12 mouse cellular contexts compared by ENCODE assay signal in genomic region chr19:15668624-15669016, GRCm38 (mm10).
DNase-seq lines count a peak whose midpoint lies in the region; ATAC-seq lines count a peak whose summit lies in the region.
"Had no signal": no experiment of that assay in that cellular context is flagged by ENCODE, and none has a peak within 500 bp of the region (broad histone marks: within the 10 kb centered on the region; RNA-seq: fewer than 3 reads in every experiment).

No protein-coding gene starts in this region.

- no peaks in the 10 kb centered on the region for H3K9me3 ChIP-seq in kidney, embryonic 14.5 days (ENCODE audit: control insufficient read depth, low read length)
- H3K9me3 ChIP-seq in embryonic facial prominence, embryonic 10.5 days: no peaks in the 10 kb centered on the region
- H3K9me3 ChIP-seq in hindbrain, embryonic 13.5 days: no peaks in the 10 kb centered on the region
- no peaks in the 10 kb centered on the region for H3K9me3 ChIP-seq in midbrain, embryonic 16.5 days (replicated peaks; ENCODE audit: control insufficient read depth, low read length, poor library complexity, severe bottlenecking)
- no peaks in the 10 kb centered on the region for H3K9me3 ChIP-seq in heart, embryonic 12.5 days (replicated peaks)
- H3K9me3 ChIP-seq: stomach, embryonic 15.5 days had no signal

- H3K36me3 ChIP-seq in kidney, embryonic 14.5 days (ENCODE audit: control insufficient read depth, insufficient read depth, low read length): no peaks in the 10 kb centered on the region
- no peaks in the 10 kb centered on the region for H3K36me3 ChIP-seq in embryonic facial prominence, embryonic 10.5 days (replicated peaks)
- H3K36me3 ChIP-seq in hindbrain, embryonic 13.5 days: no peaks in the 10 kb centered on the region
- no peaks in the 10 kb centered on the region for H3K36me3 ChIP-seq in midbrain, embryonic 16.5 days (ENCODE audit: control insufficient read depth, insufficient read depth, low read length)
- no peaks in the 10 kb centered on the region for H3K36me3 ChIP-seq in heart, embryonic 12.5 days
- H3K36me3 ChIP-seq: stomach, embryonic 15.5 days had no signal

- H3K9ac ChIP-seq in kidney, embryonic 14.5 days (ENCODE audit: low read depth, low read length): no peak overlapping the region
- H3K9ac ChIP-seq in hindbrain, embryonic 13.5 days: peak overlapping the region; percentile 49; the same call in 1 of the 2 replicates
- H3K9ac ChIP-seq in midbrain, embryonic 16.5 days (ENCODE audit: low read depth, low read length): no peak overlapping the region
- H3K9ac ChIP-seq in heart, embryonic 12.5 days: no peak overlapping the region
- H3K9ac ChIP-seq: stomach, embryonic 15.5 days had no signal

- H3K27ac ChIP-seq in kidney, embryonic 14.5 days (ENCODE audit: low read depth, low read length): no peak overlapping the region
- H3K27ac ChIP-seq in embryonic facial prominence, embryonic 10.5 days (replicated peaks): peak overlapping the region; percentile 40; the same call in 1 of the 2 replicates
- H3K27ac ChIP-seq in hindbrain, embryonic 13.5 days: peak overlapping the region; percentile 80
- H3K27ac ChIP-seq in midbrain, embryonic 16.5 days (ENCODE audit: low read length): peak overlapping the region; percentile 82
- no peak overlapping the region for H3K27ac ChIP-seq in heart, embryonic 12.5 days (ENCODE audit: poor library complexity, severe bottlenecking)
- H3K27ac ChIP-seq: heart, adult 2 months had no signal

- no peak overlapping the region for H3K4me2 ChIP-seq in kidney, embryonic 14.5 days (replicated peaks; ENCODE audit: low read depth, low read length)
- H3K4me2 ChIP-seq in hindbrain, embryonic 13.5 days: no peak overlapping the region
- no peak overlapping the region for H3K4me2 ChIP-seq in midbrain, embryonic 16.5 days (ENCODE audit: low read length)
- no peak overlapping the region for H3K4me2 ChIP-seq in heart, embryonic 12.5 days
- H3K4me2 ChIP-seq: stomach, embryonic 15.5 days had no signal

- peaks cover 11% of the 10 kb centered on the region; the same call in 1 of the 2 replicates for H3K4me1 ChIP-seq in kidney, embryonic 14.5 days (ENCODE audit: control insufficient read depth, insufficient read depth, low read length)
- peaks cover 15% of the 10 kb centered on the region for H3K4me1 ChIP-seq in embryonic facial prominence, embryonic 10.5 days
- peaks cover 35% of the 10 kb centered on the region for H3K4me1 ChIP-seq in hindbrain, embryonic 13.5 days (replicated peaks)
- H3K4me1 ChIP-seq in midbrain, embryonic 16.5 days (ENCODE audit: control insufficient read depth, insufficient read depth, low read length): peaks cover 25% of the 10 kb centered on the region
- no peaks in the 10 kb centered on the region for H3K4me1 ChIP-seq in heart, embryonic 12.5 days (replicated peaks)

- no peak for DNase-seq in kidney, adult 11 months
- DNase-seq in embryonic facial prominence, embryonic 10.5 days (ENCODE audit: low spot score): no peak
- DNase-seq in thymus, postnatal 0 days (ENCODE audit: low spot score): no peak
- no peak for DNase-seq in adrenal gland, postnatal 36 days
- DNase-seq: heart, postnatal 4 days; left cerebral cortex, postnatal 4 days had no signal

- 0 out of 2 replicates have a peak, but pooled peaks have one; percentile 38 for ATAC-seq in kidney, embryonic 14.5 days (ENCODE audit: low FRiP score, low TSS enrichment)
- 0 out of 2 replicates have a peak, but pooled peaks have one; percentile 45 for ATAC-seq in hindbrain, embryonic 13.5 days (ENCODE audit: low FRiP score)
- ATAC-seq in midbrain, embryonic 16.5 days: no peak
- no peak for ATAC-seq in heart, embryonic 12.5 days (ENCODE audit: insufficient number of reproducible peaks, low FRiP score)

- H3K4me3 ChIP-seq in kidney, embryonic 14.5 days (ENCODE audit: low read length): no peak overlapping the region
- H3K4me3 ChIP-seq in embryonic facial prominence, embryonic 10.5 days: no peak overlapping the region
- no peak overlapping the region for H3K4me3 ChIP-seq in hindbrain, embryonic 13.5 days
- H3K4me3 ChIP-seq in midbrain, embryonic 16.5 days (ENCODE audit: low read depth, low read length): no peak overlapping the region
- no peak overlapping the region for H3K4me3 ChIP-seq in heart, embryonic 12.5 days
- H3K4me3 ChIP-seq: heart, adult 2 months; stomach, embryonic 15.5 days had no signal

- H3K27me3 ChIP-seq in kidney, embryonic 14.5 days (ENCODE audit: control insufficient read depth, insufficient read depth, low read length): no peaks in the 10 kb centered on the region
- peaks cover 8% of the 10 kb centered on the region; the same call in 1 of the 2 replicates for H3K27me3 ChIP-seq in embryonic facial prominence, embryonic 10.5 days (replicated peaks; ENCODE audit: low read depth, poor library complexity, severe bottlenecking)
- peaks cover 17% of the 10 kb centered on the region; the same call in 1 of the 2 replicates for H3K27me3 ChIP-seq in hindbrain, embryonic 13.5 days
- no peaks in the 10 kb centered on the region for H3K27me3 ChIP-seq in midbrain, embryonic 16.5 days (ENCODE audit: control insufficient read depth, insufficient read depth, low read depth, low read length)
- H3K27me3 ChIP-seq in heart, embryonic 12.5 days (replicated peaks): no peaks in the 10 kb centered on the region
- H3K27me3 ChIP-seq: stomach, embryonic 15.5 days had no signal

Comparison
In these comparisons a context has a peak if more than half of its experiments do, and no peak if none do; other contexts are left out.
1. ATAC-seq: peak in kidney, embryonic 14.5 days (single experiment) and hindbrain, embryonic 13.5 days (single experiment); none in midbrain, embryonic 16.5 days (single experiment) and heart, embryonic 12.5 days (single experiment).
2. H3K27ac ChIP-seq: peak in embryonic facial prominence, embryonic 10.5 days (single experiment), hindbrain, embryonic 13.5 days (single experiment) and midbrain, embryonic 16.5 days (single experiment); none in kidney, embryonic 14.5 days (single experiment) and heart, embryonic 12.5 days (single experiment).